8 mouse cellular contexts compared by ENCODE assay signal in genomic region chr15:10818216-10818615, GRCm38 (mm10).
DNase-seq lines count a peak whose midpoint lies in the region; ATAC-seq lines count a peak whose summit lies in the region.

No protein-coding gene starts in this region.

- no peaks in the 10 kb centered on the region for H3K4me1 ChIP-seq in liver, embryonic 12.5 days
- peaks cover 18% of the 10 kb centered on the region for H3K4me1 ChIP-seq in lung, embryonic 16.5 days (replicated peaks; ENCODE audit: control insufficient read depth, insufficient read depth, low read length)

- no peak overlapping the region for H3K4me3 ChIP-seq in liver, embryonic 12.5 days
- H3K4me3 ChIP-seq in lung, embryonic 16.5 days (ENCODE audit: low read length), result no peak overlapping the region

- no peak overlapping the region for H3K27ac ChIP-seq in liver, embryonic 12.5 days
- H3K27ac ChIP-seq in lung, embryonic 16.5 days (ENCODE audit: low read length), result peak overlapping the region; percentile 87

- no peak overlapping the region for H3K4me2 ChIP-seq in liver, embryonic 12.5 days
- H3K4me2 ChIP-seq in lung, embryonic 16.5 days (ENCODE audit: low read depth, low read length), result peak overlapping the region; percentile 30

- WGBS in liver, embryonic 12.5 days (ENCODE audit: insufficient replicate concordance), result 25% methylated on average over 6 of the region's 6 CpGs
- WGBS in lung, embryonic 16.5 days, result 5% methylated on average over 6 of the region's 6 CpGs

- no peaks in the 10 kb centered on the region for H3K9me3 ChIP-seq in liver, embryonic 12.5 days (replicated peaks)
- H3K9me3 ChIP-seq in lung, embryonic 16.5 days (ENCODE audit: control insufficient read depth, low read length), result no peaks in the 10 kb centered on the region

- ATAC-seq in liver, embryonic 12.5 days, result no peak
- peak; percentile 96 for ATAC-seq in lung, embryonic 16.5 days (ENCODE audit: low read depth)
- ATAC-seq in cerebellum, adult (ENCODE audit: insufficient number of reproducible peaks, low FRiP score, low TSS enrichment), result no peak

- DNase-seq in liver, result peak; percentile 11
- DNase-seq in adrenal gland, postnatal 14 days, result peak; percentile 82
- peak; percentile 88 to 95 for DNase-seq in heart, adult 18-20 months
- DNase-seq in kidney, adult 9 months, result peak; percentile 86
- DNase-seq in urinary bladder, postnatal 4 days (ENCODE audit: low spot score in 2 of 2), result peak; percentile 68 to 72

- H3K9ac ChIP-seq in liver, embryonic 12.5 days, result no peak overlapping the region
- no peak overlapping the region for H3K9ac ChIP-seq in lung, embryonic 16.5 days (ENCODE audit: low read length)

- H3K27me3 ChIP-seq in liver, embryonic 12.5 days (replicated peaks), result no peaks in the 10 kb centered on the region
- no peaks in the 10 kb centered on the region for H3K27me3 ChIP-seq in lung, embryonic 16.5 days (ENCODE audit: control insufficient read depth, insufficient read depth, low read depth, low read length)

- no peaks in the 10 kb centered on the region for H3K36me3 ChIP-seq in liver, embryonic 12.5 days
- H3K36me3 ChIP-seq in lung, embryonic 16.5 days (ENCODE audit: control insufficient read depth, insufficient read depth, low read length), result no peaks in the 10 kb centered on the region

Comparison
In these comparisons a context has a peak if more than half of its experiments do, and no peak if none do; other contexts are left out.
1. DNase-seq: peak in every context shown above with its lines; median percentile 92 in heart, adult 18-20 months; 86 in kidney, adult 9 months; 82 in adrenal gland, postnatal 14 days; 70 in urinary bladder, postnatal 4 days; 11 in liver.